Mouse (Mus musculus): ENCODE measurements around the gene Csrp2. TPM values are rescaled to one million over a fixed set of nuclear protein-coding genes. Genes with fewer than 3 reads are reported as not detected.

Gene Csrp2
- total RNA-seq, 2 experiments from 2014 or later = 19.3 to 92.4 TPM

- peak; percentile 54; the same call in 1 of the 2 replicates for ATAC-seq (replicated peaks; ENCODE audit: poor library complexity)
These were observed 42.6 kb downstream of the Csrp2 start for GRCm38 (mm10) chr10:110962172-110962571.

GRCm38 (mm10) chr10:110971044-110971443, 51.5 kb downstream of the Csrp2 start:
- ATAC-seq (replicated peaks; ENCODE audit: poor library complexity) = no peak

GRCm38 (mm10) chr10:110971483-110971882, 51.9 kb downstream of the Csrp2 start:
- ATAC-seq (replicated peaks; ENCODE audit: poor library complexity) = no peak

- ATAC-seq (replicated peaks; ENCODE audit: poor library complexity) = no peak
These were observed 52.4 kb downstream of the Csrp2 start for GRCm38 (mm10) chr10:110971998-110972397.

GRCm38 (mm10) chr10:110974463-110974862, 54.9 kb downstream of the Csrp2 start:
- peak; percentile 87 for ATAC-seq (replicated peaks; ENCODE audit: poor library complexity)

- no peak for ATAC-seq (replicated peaks; ENCODE audit: poor library complexity)
These were observed 55.3 kb downstream of the Csrp2 start for GRCm38 (mm10) chr10:110974885-110975284.

GRCm38 (mm10) chr10:110976046-110976445, 56.5 kb downstream of the Csrp2 start:
- ATAC-seq (replicated peaks; ENCODE audit: poor library complexity) = peak; percentile 78

GRCm38 (mm10) chr10:110977379-110977778, 57.8 kb downstream of the Csrp2 start:
- ATAC-seq (replicated peaks; ENCODE audit: poor library complexity) = no peak

- ATAC-seq (replicated peaks; ENCODE audit: poor library complexity) = peak; percentile 51
These were observed 59.8 kb downstream of the Csrp2 start for GRCm38 (mm10) chr10:110979431-110979830.

GRCm38 (mm10) chr10:110980441-110980840, 60.9 kb downstream of the Csrp2 start:
- no peak for ATAC-seq (replicated peaks; ENCODE audit: poor library complexity)

GRCm38 (mm10) chr10:110982771-110983170, 63.2 kb downstream of the Csrp2 start:
- no peak for ATAC-seq (replicated peaks; ENCODE audit: poor library complexity)

GRCm38 (mm10) chr10:110986682-110987081, 67.1 kb downstream of the Csrp2 start:
- no peak for ATAC-seq (replicated peaks; ENCODE audit: poor library complexity)

Other genes with a start within 250 kb of the Csrp2 start
- 6.9 and 8.6 TPM in 2 replicates for gene E2f7, start 174.3 kb upstream of the Csrp2 start, total RNA-seq (2015)
- gene E2f7, start 174.3 kb upstream of the Csrp2 start, total RNA-seq (2017) = 3.7 and 11.1 TPM in 2 replicates
- gene Zdhhc17, start 90.4 kb downstream of the Csrp2 start, total RNA-seq (2015) = 16.3 and 25.2 TPM in 2 replicates
- gene Zdhhc17, start 90.4 kb downstream of the Csrp2 start, total RNA-seq (2017) = 15.9 and 21.5 TPM in 2 replicates
- gene Osbpl8, start 245.0 kb downstream of the Csrp2 start, total RNA-seq (2015) = 73.2 and 80.2 TPM in 2 replicates
- 90.9 and 125 TPM in 2 replicates for gene Osbpl8, start 245.0 kb downstream of the Csrp2 start, total RNA-seq (2017)

All from megakaryocyte progenitor cell, adult 5-6 weeks (primary cell).